Mouse (Mus musculus): ENCODE data around the gene Msl1.

Msl1 gene

DNA sequence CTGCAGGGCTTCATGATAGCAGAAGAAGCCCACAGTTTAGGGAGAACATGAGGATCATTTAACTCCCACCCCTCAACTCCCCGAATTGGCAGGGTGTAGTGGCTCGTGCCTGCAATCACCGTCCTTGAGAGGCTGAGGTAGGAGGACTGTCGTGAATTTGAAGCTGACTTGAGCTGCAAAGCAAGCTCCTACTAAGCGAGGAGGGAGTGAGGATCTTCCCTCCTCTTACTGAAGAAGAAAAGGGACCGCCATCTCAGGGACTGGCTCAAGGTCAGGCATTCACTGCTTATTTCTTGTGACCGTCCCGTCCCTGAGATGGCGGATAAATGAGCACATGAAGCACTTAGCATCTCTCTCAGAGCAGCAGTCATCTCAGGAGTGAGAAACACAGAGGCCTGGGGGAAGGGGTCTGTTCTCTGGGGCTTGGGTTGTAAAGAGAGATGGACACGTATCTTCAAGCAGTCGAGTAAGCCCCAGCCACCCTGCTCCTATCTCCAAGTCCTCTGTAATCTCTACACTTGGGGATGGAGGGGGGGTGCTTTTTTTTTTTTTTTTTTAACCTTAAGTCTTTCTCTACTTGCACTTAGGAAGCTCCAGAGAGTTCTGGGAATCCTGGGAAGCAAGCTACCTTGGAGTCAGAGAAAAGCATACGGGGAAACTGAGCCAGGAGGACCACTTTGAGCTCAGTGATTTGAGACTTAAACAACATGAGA is 19.1 kb upstream of the Msl1 start:
- no peak for DNase-seq (ENCODE audit: low read depth in 2 of 2, low spot score in 2 of 2)

DNA sequence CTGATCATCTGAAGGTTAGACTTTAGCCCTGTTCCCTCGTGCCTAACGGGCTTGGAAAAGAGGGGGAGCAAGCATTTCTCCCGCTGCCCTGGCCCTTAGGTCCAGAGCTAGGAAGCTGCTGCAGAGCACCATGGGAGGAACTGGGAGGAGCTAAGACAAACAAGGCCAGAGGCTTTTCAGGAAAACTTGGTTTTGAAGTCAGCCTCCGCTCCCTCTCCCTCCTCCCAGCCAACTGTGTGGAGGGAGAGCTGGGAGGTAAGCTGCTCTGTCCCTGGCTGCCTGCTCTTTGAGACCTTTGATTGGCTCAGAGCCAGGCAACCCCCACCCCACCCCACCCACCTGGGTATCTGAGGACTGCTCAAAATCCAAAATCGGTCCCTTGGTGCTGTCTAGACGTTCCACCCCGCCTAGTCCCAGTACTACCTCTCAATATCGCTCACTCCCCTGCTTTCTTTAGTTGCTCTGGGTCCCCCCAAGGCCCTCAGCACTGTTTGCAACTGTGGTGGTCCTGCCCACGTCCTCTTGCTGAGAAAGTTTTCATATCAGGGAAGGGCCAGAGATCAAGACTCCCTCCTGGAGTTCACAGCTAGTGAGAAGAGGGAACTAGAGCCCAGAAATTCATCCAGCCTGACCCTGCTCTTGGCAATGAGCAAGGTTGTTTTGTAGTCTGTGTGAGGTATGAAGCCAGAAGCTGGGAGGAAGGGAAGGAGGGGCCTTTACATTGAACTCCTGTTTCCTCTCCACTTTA is 18.3 kb upstream of the Msl1 start:
- DNase-seq (ENCODE audit: low read depth in 2 of 2, low spot score in 2 of 2): no peak

DNA sequence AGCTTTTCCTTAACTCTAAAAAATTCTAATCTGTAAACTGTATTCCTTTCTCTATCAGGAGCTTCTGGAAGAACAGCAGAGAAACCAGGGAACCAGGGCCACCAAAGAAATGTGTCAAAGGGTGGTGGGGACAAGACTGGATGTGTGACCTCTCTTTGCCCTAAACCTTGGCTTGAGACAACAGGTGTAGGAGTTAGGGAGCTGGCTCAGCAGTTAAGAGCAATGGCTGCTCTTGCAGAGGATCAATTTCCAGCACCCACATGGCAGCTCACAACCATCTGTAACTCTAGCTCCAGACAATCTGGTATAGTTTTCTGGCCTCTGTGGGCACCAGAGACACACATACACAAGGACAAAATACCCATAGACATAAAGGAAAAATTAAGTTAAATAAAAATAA is 17.4 kb upstream of the Msl1 start:
- DNase-seq (ENCODE audit: low read depth in 2 of 2, low spot score in 2 of 2): no peak

DNA sequence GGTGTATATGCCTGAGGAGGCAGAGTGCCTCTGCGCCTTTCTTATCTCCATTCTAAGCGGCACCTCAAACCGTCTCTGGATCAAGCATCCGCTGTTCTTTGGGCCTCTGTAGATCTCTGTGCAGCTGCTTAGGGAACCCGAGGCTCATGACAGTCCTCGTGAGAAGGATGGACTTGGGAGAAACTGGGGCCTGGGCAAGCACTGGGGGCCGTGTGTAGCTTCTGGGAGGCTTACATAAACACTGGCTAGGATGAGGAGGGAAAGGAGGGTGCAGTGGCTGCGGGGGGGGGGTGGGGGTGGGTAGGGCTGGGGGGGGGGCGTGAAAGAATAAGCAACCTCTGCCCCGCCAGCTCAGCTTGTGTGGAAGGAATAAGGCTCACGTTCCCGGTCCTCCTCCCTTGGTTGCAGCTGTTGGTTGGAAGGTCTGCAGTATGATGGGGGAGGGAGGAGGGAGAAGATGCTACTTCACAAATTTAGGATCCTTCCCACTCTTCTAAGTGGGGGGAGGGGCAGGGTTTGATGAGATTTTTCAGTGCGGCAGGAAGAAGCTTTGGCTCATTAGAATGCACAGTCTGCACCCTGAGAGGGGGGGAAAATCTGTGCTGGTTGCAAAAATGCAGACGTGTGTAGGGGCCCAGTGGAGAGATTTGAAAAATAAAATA is 13.3 kb upstream of the Msl1 start:
- no peak for DNase-seq (ENCODE audit: low read depth in 2 of 2, low spot score in 2 of 2)

DNA sequence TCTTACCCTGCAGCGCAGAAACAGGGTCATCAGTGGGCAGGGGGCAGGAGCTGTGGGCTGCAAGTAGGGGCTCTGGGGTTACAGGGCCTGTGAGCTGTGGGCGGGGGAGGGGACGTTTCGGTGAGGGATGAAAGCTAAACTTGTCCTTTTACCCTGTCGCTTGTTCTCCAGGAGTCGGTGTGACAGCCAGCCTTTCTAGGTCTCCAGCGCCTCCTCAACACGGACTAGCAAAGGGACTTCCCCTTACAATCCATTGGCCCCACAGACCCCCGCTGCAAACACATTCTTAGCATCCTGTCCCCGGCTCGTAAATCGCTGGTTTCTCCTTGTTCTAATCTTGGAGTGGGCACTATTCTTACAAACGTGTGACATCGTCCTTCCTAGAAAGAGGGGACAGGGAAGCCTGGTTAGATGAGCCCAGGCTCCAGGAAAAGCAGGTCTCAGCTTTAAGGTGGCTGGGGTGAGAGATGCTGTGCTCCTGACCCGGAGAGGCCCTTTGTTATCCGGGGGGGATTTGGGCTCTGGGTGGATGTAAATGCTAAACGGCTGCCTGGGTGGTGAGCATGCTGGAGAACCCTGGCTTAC is 12.6 kb upstream of the Msl1 start:
- no peak for DNase-seq (ENCODE audit: low read depth in 2 of 2, low spot score in 2 of 2)

DNA sequence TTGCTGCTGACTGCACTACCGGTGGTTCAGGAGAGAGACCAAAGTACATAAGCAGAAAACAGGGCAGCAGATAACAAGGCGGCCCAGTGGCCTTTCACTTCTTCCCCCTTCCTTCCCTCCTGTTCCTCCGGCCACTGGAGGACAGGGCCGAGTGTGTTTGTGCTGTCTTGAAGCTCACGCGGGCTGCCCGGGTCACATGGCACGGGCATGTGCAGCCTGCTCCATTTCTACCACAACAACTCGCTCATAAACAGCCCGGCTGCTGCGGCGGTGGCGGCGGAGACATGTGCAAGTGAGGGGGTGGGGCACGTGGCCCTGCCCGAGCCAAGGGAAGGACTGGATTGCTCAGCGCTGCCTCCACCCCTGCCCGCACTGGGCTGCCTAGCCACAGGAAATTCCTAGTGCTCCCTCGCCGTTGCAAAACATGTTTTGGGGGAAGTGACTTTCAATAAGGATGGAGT is 12.1 kb upstream of the Msl1 start:
- DNase-seq (ENCODE audit: low read depth in 2 of 2, low spot score in 2 of 2): peak; percentile 71 to 77

DNA sequence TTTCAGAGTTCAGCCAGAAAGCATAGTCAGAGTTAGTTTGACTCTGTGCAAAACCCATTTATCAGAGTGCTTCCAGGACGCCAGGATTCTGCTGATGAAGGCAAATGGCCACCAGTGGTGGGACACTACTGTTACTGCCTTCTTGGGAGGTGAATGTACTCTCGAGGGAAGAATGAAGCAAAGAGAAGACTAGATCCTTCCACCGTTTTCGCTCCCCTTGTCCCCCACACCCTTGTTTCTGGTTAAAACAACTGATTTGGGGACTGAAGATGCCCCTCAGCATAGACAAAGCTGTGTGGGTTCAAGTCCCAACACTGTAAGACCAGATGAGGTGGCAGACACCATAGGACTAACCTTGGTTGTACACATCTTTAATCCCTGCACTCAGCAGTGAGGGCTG is 11.2 kb upstream of the Msl1 start:
- no peak for DNase-seq (ENCODE audit: low read depth in 2 of 2, low spot score in 2 of 2)

DNA sequence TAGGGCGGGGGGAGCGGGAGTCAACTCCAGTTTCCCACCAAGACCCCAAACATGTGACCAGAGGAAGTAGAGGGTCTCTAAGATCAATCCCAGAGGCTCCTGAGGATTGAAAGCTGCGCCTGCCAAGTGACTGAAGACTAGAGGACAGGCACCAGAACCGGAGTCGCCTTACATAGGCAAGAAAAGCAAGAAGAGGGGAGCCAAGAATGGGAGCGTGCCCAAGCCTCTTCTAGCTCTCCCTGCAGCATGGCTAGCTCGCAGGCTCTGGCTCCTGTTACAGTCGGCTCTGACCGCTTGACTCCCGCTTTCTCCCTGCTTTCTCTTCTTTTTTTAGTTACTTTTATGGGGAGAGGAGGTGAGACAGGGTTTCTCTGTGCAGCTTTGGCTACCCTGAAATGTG is 10.1 kb upstream of the Msl1 start:
- no peak for DNase-seq (ENCODE audit: low read depth in 2 of 2, low spot score in 2 of 2)

DNA sequence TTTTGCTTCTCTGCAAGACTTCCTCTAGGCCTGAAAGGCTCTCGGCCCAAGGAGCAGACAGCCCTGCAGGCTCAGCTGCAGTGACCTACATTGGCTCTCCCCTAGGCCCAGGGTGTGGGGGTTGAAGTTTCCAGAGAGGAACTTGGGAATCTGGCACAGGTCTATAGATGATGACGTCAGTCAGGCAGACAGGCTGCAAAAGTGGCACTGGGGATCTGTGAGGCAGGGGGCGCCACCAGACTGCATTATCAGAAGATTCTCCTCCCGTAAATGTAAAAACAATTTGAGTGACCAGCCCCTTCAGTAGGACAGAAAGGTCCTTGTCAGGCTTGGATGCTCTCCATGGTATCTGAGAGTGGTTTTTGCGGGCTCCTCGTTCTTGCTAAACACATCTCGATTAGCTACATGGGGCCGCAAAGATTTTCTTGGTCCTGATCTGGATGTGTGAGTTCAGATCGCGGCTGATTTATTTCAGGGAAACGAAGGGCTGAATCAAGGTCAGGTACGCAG is 9.5 kb upstream of the Msl1 start:
- peak in 1 of 2 experiments; percentile 41 for DNase-seq (ENCODE audit: low read depth in 2 of 2, low spot score in 2 of 2)

DNA sequence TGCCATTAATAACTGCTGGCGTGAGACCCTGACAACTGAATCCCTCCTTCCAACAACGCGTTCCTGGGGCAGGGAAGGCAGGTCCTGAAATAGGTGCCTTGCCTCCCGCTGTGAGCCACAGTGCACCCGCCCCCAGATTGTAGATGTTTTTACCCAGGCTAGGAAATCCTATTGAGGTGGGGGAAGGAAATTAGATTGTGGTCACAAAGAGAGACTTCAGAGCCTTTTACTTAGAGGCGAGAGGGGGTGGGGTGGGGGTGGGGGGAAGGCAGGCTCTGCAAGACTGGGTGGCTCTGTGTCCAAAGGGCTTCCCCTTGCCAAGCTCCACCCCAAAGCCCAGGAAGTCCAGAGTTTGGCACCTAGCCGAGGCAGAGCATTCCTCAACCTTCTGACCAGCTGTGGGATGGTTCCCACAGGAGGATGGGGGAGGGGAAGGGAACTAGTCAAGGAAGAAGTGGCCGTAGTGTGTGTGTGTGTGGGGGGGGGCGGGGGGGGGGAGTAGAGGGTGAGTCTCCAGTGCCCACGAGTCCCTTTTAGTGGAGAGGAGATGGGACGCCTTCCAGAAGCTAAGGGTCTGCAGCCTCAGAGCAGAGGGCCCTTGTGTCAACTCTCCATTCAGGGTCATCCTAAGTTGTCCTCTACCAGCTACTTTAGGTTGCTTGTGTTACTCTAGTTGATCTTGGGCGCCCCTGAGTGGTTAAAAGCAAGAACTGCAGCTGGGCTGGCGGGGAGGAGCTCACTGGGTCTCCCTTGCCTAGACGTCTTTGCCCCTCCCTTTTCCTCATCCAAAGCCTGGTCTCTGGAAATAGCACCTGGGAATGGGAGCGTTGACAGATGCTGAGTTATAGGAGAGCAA is 8.7 kb upstream of the Msl1 start:
- DNase-seq (ENCODE audit: low read depth in 2 of 2, low spot score in 2 of 2): peak; percentile 91 to 94

DNA sequence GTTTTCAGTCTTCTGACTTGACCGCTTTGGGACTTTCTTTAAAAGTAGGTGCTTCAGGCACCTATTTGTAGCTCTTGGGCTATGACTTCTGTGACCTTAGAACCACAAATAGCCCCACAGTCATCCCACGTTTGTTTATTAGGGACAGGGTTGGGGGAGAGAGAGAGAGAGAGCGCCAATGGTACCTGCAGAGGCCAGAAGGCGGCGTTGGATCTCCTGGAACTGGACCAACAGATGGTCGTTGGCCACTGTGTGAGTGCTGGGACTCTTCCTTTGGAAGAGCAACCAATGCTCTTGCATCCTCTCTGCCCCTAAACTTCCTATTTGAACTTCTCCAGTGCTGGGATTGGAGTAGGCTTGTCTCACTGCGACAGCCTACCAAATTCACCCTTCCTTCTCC is 8.1 kb upstream of the Msl1 start:
- no peak for DNase-seq (ENCODE audit: low read depth in 2 of 2, low spot score in 2 of 2)

DNA sequence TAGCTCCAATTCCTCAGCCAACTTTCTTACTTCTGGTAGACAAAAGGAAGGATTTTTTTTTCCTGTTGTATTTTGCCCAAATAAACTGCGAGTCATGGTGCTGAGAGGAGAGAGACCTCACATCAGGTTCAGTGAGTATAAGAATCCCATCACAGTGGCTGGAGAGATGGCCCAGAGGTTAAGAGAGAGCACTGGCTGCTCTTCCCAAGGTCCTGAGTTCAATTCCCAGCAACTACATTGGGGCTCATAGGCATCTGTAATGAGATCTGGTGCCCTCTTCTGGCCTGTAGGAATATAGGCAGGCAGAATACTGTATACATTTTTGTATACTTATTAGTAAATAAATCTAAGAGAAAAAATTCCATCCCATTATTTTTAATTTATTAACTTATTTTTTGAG is 7.6 kb upstream of the Msl1 start:
- DNase-seq (ENCODE audit: low read depth in 2 of 2, low spot score in 2 of 2): no peak

DNA sequence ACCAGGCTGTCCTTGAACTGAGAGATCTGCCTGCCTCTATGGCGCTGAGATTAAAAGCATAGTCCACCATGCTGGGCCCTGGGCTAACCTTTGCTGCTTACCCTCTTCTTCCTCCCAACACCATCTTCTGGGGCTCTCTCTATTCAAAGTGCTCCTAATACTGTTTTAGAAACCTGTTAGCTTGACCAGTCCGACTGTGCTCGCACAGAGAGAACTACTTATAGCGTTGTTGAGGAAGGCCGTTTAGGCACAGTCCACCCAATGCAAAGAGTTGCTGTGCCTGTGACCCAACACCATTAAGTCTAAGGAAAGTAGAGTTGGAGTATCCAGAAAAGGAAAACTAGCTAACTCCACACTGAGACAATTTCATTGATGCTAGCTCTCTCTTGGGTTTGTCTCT is 7.2 kb upstream of the Msl1 start:
- no peak for DNase-seq (ENCODE audit: low read depth in 2 of 2, low spot score in 2 of 2)

DNA sequence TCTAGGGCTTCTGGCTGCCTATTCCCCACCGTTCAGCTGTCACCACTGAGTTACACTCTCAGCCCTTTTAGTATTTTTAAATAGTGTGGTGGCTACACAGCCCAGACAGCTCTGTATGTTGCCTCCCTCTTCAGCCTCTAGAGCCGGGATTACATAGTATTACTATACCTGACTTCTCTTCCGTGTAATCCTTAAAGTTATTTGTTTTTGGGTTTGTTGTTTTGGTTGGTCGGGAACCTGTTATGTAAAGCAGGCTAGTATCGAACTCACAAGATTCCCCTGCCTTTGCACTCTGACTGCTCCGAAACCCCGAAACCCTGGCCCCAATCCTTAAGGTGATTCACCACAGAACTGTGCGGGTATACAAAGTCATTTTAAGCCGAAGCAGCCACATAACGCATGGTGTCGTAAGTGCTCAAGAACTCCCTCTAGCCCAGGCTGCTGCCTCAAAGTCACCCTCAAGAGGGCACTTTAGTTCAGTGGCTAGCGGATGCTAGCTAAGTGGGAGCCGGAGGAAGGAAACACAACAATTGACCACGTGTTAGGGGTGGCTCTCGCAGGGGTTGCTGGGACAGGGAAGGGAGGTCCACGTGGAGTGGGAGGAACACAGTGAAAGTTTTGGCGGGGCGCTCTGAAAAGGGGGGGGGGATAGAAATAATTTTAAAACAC is 6.6 kb upstream of the Msl1 start:
- DNase-seq (ENCODE audit: low read depth in 2 of 2, low spot score in 2 of 2): peak; percentile 87 to 91

DNA sequence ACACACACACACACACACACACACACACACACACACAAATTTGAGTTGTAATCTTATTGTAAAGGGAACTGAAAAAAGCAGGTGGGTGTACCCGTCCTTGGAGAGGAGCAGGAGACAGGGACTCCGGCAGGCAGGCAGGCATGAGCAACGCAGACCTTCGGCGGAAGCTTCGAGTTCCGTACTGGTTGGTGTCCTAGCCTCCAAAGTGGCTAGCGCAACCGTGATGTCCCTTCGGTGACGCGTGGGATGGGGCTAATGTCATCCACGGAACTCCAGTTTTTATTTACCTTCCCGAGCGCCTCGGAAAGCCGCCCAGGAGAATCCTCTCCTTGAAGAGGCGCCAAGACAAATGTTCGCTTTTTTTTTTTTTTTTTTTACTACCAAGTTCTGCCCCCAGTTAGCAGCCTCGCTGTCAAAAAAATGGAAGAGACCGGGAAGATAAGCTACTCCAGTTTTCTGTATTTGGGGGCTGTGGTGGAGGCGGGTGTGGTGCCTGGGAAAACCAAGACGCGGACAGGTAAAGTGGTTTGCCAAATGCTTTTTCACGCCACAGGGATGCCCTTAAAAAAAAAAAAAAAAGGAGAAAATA is 6.0 kb upstream of the Msl1 start:
- DNase-seq (ENCODE audit: low read depth in 2 of 2, low spot score in 2 of 2): no peak

DNA sequence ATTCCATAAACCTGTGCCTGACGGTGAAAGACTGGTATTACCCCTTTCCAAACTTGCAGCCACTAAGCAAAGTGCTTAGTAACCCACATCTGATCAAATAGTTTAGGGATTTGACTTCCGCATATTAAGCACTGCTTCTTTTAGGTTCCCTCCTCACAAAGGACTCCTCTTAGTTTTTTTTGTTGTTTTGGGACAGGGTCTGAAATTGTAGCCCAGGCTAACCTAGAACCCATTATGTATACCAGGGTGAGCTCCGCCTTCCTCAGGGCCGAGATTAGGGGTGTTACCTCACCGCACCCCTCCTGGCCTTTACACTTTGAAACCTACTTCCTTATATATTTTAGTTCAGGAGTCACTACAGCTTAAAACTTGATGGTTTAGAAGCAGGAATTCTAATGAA is 5.5 kb upstream of the Msl1 start:
- DNase-seq (ENCODE audit: low read depth in 2 of 2, low spot score in 2 of 2): no peak

DNA sequence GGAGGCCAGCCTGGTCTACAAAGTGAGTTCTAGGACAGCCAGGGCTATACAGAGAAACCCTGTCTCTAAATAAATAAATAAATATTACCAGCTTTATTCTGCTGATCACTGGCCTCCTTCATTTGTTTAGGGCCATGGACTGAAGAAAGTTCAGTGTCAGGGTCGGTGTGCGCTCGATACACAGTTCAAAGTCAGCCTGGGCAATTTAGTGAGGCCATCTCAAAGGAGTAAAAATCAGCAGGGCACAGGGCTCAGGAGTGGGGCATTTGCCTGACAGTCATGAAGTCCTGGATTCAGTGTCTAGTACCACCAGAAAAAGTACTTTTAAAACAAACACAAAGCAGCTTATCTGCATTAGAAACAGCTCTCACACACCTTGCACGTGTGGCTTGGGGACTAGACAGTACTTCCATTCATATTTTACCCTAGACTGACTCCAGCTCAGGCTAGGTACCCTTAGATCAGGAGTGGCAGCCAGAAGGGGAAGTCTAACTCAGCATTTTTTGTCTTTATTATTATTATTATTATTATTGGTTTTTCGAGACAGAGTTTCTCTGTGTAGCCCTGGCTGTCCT is 4.6 kb upstream of the Msl1 start:
- DNase-seq (ENCODE audit: low read depth in 2 of 2, low spot score in 2 of 2): no peak

DNA sequence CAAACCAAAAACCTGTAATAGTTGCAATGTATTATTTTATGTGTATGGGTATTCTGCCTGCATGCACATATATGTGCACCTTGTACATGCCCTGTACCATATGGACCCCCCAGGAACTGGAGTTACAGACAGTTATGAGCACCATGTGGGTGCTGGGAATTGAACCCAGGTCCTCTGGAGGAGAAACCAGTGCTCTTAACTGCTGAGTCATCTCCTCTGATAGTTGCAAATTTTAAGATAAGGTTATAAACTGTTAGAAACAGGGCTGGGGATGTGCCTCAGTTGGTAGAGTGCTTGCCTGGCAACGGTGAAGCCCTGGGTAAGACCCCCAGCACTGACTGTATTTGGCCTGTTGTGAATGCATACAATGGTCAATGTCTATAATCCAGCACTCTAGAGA is 3.9 kb upstream of the Msl1 start:
- DNase-seq (ENCODE audit: low read depth in 2 of 2, low spot score in 2 of 2): no peak

DNA sequence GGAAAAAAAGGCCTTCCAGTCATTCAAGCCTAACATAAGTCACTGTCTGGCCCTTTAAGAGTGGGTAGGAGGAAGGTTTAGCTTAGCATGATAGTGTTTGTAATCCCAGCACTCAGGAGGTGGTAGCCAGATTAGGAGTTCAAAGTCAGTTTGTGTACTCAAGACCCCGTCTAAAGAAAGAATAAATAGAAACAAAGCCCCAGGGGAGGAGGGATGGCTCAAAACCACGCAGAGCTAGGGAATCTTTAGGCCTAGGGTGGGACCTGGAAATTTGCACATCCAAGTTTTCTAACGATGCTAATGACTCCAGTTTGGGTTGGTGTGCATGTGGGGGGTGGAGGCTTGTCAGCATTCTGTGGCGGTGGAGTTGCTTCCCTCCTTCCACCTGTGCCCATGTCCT is 3.2 kb upstream of the Msl1 start:
- no peak for DNase-seq (ENCODE audit: low read depth in 2 of 2, low spot score in 2 of 2)
